Mouse (Mus musculus) layer of hippocampus, postnatal 25 days (tissue): ENCODE measurements around the gene Gch1. TPM values are rescaled to one million over a fixed set of nuclear protein-coding genes. Genes with fewer than 3 reads are reported as not detected.
"Not testable (repeated sequence)": the region's sequence is repeated elsewhere in the genome, so short reads cannot be mapped to it uniquely, and the experiment has no call there.

Experiments used
- DNase-seq, 2 experiments: peaks; one replicate each; pipeline ENCODE4 v3.0.0; 2022; ENCODE audit warnings: mixed read lengths in 2 of 2, low spot score in 1 of 2; ENCODE audit errors: extremely low spot score in 1 of 2
- total RNA-seq, 2 experiments: library from RNA; stranded (reverse); gene quantifications; 2 replicates each; pipeline ENCODE4 v1.2.3; 2021

Gene Gch1
- total RNA-seq, 2 experiments from 2014 or later = 1.5 to 1.8 TPM

DNA sequence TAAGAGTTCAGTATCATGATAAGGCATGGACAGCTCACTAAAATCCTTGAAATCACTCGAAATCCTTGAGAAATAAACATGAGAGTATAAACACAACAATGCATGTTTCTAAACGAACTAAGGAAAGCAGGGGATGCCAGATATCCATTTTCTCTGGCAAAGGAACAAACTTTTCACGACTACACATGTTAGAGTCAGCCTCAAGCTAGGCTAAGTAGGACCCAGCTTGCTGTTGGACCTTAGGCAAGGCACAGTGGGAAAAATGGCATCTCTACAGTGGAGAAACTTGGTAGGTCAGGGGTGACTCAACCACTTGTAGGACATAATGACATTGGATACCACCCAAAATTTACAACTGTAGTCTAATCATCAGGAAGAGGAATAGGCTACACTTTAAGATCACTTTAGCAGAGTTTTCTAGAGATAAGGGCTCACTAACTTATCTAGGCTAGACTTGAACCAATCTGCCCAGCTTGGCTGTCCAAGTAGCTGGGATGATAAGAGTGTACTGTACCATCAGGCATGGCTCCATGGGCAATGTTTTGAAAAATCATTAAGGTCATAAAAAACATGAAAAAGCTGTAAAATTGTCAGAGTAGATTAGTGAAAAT, 18.6 kb downstream of the Gch1 start:
- DNase-seq = no peak

DNA sequence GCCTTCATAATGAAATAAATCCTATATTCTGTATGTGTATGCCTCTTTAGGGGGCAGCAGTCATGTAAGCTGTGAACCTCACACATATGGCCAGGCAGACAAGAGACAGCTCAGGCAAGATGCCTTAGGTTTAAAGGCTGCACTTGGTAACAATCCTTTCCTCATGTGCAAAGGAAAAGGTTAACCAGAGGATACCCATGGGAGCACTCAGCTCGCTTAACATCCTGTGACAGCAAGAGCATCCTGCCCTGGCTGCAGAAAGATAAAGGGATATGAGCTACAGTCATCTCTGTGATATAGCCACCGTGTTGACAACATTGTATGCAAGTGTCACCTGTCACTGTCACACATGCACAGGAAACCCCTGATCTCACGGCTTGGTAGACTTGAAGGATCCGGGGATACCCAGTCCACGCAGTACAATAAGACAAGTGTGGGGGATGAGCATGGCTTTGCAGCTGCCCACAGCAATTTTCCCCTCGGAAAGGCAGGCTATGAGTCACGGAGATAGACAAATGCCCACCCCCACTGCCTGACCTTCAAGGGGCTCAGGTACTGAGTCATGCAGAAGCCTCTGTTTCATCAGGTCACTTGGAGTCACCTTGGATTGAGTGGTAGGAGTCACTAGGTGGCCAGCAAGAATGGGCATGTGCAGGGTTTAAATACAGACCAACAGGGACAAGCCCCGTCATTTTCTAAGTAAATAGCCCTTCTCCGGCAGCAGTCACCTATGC, 19.4 kb downstream of the Gch1 start:
- no peak for DNase-seq

DNA sequence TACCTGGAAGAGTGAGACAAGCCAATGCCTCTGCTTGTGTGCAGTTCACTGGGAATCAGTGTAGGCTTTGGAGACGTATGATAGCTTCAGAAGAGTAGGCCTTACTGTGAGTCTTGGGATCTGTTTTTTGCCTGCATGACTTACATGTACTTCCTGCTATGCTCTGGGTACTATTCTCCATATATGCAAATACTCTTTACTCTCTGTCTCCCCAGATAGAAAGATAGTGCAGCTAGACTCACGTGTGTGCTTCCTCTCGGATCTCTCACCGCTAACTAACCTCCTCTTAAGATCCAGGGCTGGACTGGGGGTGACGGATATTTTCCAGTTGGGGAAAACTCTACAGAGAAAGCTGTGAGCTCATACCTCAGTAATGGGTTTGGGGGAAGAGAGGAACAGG, 23.5 kb downstream of the Gch1 start:
- DNase-seq = no peak

GRCm38 (mm10) chr14:47165117-47165516, 24.1 kb downstream of the Gch1 start:
- DNase-seq = no peak

DNA sequence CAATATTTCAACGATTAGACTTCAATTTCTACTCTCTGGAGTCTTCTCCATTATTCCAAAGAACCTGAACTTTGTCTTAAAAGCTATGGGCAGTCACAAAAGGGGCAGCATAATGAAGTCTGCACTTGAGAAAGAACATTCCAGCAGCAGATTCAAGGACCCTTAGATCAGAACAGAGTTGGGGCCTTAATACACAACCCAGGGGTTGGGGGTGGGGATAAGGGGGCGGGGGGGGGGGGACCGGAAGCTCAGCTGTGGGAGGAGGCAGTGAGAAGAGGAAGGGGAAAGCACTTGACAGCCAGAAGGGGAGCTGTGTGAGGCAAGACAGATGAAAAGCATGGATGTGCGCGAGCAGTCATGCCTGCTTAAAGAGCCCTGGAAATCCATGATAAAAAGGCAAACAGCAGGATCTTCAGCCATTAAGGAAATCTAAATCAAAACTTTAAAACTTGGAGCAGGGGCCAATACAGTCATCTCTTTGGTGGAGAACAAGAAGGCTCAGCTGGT, 27.2 kb downstream of the Gch1 start:
- DNase-seq = no peak

GRCm38 (mm10) chr14:47160051-47160640, 29.1 kb downstream of the Gch1 start:
- DNase-seq = no peak

GRCm38 (mm10) chr14:47154303-47154702, 34.9 kb downstream of the Gch1 start:
- no peak for DNase-seq

- no peak for DNase-seq
Measured at GRCm38 (mm10) chr14:47151306-47151705, 37.9 kb downstream of the Gch1 start.

DNA sequence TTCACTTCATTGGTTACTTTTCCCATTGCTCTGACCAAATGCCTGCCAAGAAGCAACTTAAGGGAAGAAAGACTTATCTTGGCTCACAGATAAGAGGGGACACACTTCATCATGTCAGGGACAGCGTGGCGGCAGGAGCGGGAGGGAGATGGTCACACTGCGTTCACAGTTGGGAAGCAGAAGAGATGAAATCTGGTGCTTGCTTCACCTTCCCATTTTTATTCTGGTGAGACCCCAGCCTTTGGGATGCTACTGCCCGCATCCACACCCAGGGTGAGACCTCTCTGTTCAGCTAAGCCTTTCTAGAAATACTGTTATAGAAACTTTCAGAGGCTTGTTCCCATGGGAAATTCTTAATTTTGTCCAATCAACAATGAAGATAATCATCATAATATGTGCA, 44.9 kb downstream of the Gch1 start:
- DNase-seq = no peak

DNA sequence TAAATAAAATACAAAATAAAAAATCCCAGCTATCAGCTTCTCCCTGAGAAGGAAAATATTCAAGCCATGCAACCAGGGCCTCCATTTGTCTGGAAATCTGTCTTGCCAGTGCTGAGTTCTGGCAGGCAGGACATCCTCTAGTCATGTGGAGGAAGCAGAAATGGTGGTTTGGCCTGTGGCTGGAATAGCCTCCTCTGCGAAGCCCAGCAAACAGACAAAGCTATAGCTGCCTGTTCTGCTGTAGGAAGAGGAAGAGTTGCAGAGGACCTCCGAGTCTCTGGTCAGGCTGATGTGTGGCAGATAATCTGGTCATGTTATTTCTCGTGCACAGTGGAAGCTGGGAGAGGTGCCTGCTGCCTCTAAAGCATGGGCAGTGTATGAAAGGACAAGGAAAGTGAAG, 50.4 kb downstream of the Gch1 start:
- no peak for DNase-seq

DNA sequence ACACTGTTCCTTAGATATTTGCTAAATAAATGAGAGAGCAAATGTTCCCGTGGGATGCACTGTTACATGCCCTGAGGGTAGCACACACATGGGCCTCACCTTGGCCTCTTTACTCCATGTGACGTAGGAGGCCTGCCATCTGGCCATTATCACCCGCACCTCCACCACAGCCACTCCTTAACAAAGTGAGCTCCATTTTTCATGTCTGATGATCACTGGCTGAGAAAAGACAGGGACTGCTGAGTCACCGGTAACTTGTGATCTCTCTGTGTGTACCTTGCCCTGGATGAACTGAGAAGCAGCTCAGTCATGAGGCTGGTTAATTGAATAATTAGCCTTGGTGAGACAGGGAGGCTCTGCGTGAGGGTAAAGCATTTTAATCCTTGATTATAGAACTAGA, 52.6 kb downstream of the Gch1 start:
- DNase-seq = no peak

DNA sequence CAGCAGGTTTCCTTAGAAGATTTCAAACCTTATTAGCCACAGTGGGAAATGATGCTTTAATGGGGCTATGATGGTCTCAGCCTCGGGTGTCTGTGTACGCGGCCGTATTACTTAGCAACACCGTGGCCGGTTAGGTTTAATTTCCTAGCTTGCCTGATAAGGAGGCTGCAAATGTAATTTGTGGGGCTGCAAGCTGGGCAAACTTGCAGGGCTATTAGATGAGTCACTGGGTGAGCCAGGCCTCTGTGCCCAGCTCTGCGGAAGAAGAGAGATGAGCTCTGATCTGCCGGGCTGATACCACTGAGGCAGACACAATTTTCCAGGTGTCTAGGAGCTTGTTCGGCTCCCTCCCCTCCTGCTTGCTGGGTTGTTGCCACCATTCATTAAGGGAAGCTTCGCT, 55.3 kb downstream of the Gch1 start:
- no peak for DNase-seq

- no peak for DNase-seq
Measured at GRCm38 (mm10) chr14:47127987-47128386, 61.2 kb downstream of the Gch1 start.

DNA sequence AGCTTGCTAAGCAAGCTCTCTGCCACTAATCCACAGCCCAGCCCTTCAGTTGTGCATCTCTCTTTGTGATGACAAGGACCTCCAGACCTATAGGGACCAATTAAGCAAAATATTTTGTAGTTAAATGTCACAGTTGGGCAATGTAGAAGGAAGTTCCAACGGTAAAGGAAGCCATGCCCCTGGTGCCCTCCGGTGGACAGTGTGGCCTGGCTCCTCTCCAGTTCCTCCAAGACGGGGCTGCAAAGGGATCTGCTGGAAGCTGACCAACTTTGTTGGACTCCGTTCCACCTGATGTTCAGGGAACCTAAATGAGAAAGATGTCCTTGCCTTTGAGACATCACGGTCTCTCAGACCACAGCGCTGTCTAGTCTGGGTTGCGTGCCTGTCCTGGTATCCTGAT, 71.7 kb downstream of the Gch1 start:
- DNase-seq = no peak

DNA sequence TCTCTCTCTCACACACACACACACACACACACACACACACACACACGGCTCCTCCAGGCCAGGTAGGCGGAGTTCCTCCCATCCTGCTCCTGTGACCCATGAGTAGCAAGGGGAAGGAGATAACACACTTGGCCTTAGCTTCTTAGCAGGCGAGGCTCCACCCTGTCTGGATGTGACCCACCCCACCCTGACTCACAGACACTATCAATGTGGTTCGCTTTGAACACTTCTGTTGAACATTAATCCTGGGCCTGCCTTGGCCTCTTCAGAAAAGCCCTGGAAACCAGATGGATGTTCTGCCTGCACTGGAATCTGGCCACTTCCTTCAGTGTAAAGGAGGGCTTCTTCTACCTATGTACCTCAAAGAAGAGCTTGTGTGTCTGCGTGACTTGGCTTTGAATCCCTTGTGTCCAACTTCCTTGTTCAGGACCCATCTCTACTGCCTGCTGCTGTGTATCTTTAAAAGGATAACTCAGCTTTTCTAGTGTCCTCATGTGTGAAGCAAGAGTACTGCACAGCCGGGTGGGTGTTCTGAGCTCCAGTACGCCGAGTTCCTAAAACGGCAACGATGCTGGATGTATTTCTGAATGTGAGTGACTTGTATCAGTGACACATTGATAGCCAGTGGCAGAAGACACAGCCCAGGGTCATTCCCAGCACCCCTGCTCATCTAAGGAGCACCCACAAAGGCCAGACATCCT, 73.0 kb downstream of the Gch1 start:
- DNase-seq = no peak

DNA sequence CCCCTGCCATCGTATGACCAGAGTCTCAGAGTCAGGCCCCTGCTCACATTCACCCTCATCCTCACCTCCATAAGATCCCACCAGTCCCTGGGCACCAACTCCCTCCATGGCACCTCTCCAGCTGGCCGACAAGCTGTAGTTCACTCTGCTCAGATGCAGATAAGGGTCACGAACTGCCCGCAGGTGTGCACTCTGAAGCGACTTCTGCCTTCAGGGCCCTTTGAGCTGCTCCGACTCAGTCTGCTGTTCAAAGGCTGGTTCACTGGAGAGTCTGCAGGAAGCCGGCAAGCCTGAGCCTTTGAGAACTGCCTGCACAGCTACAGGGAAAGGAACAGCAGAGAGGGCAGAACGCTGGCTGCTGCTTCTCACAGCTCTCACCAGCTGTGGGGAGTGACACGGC, 74.1 kb downstream of the Gch1 start:
- no peak for DNase-seq

DNA sequence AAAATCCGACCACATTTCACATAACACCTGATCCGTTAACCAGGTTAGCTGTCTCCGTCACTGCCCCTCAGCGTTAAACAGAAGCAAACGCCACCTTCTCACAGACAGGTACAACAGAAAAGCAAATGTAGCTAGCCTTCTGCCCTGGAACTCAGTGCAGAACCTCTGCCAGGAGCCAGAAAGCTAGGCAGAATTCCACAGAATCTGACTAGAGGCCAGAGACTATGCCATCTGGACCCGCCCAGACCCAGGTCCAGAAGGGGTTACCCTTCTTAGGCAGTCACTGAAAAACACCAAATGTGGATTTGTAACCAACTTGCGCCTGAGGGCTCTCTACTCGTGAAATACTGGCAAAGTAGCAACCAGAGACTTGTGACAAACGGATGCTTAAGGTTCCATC, 77.9 kb downstream of the Gch1 start:
- DNase-seq = no peak

DNA sequence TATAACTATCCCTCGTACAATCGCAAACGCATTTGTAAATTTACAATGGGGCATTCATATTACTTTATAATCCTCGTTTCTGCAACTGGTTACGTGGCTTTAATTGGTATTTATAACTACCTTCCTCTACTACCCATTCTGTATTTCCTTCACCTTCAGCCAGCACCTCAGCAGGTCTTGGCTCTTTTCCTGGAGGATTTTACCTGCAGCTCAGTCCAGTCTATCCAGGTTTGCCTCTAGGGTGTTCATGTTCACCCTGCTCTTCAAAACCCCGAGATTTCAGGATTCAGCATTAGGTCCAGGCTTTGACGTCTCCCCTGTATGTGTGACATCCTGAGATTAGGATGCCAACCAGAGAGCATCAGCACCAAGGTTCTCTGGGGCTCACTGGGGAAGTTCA, 78.8 kb downstream of the Gch1 start:
- DNase-seq = not testable (repeated sequence)

GRCm38 (mm10) chr14:47107461-47107860, 81.8 kb downstream of the Gch1 start:
- no peak for DNase-seq

GRCm38 (mm10) chr14:47105755-47106154, 83.5 kb downstream of the Gch1 start:
- no peak for DNase-seq

DNA sequence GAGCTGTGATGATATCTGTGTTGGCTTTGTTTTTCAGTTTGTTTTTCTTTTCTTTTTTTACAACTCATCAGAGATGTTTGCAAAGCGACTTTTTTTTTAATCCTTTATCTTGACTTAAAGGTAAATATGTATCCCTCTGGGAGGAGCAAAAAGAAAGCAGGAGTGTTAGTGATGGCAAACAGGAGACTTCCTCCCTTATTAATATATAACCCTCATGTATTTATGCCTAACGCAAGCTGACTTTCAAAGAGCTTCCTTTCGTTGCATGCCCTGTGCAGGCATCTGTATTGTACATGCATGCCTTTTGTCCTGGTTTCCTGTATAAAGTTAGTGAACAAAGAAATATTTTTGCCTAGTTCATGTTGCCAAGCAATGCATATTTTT, 84.0 kb downstream of the Gch1 start:
- no peak for DNase-seq
